Mouse (Mus musculus): ENCODE measurements at regions not wholly inside any gene's neighbourhood (a gene's known extent, or its start where the extent isn't known, plus 50 kb on each side); places are given as distances from the start of the nearest gene placed in this dataset.

DNA sequence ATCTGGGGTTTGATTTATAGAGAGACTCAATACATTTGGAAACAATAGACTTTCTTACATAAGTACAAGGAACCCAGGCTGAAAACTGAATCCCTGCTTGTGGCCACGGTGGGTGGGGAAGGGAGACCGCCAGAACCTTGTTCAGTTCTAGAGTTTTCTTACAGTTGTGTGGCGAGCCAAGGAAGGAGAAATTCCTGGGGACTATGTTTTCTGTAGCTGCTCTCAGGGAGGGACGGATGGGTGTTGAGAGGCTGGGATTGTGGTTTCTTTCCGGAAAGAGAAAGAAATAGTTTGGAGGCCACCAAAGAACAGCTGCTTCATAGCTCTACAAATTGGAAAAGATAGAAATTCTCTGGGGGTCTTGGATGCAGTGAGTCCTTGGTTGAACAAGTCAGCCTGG lies 87.3 kb upstream of the Kazn start:
- no peak for ATAC-seq (ENCODE audit: insufficient read depth)
- Histone ChIP-seq H3K36me3 (replicated peaks) (no peaks in the 10 kb centered on the region), H3K4me3 (replicated peaks) (no peak overlapping the region), H3K4me1 (replicated peaks) (no peaks in the 10 kb centered on the region), H3K27ac (replicated peaks) (no peak overlapping the region), H3K9ac (no peak overlapping the region), H3K4me2 (no peak overlapping the region), H3K27me3 (no peaks in the 10 kb centered on the region), H3K9me3 (replicated peaks) (no peaks in the 10 kb centered on the region)
- 63% methylated on average over 5 of the region's 5 CpGs for WGBS (ENCODE audit: insufficient replicate concordance)

DNA sequence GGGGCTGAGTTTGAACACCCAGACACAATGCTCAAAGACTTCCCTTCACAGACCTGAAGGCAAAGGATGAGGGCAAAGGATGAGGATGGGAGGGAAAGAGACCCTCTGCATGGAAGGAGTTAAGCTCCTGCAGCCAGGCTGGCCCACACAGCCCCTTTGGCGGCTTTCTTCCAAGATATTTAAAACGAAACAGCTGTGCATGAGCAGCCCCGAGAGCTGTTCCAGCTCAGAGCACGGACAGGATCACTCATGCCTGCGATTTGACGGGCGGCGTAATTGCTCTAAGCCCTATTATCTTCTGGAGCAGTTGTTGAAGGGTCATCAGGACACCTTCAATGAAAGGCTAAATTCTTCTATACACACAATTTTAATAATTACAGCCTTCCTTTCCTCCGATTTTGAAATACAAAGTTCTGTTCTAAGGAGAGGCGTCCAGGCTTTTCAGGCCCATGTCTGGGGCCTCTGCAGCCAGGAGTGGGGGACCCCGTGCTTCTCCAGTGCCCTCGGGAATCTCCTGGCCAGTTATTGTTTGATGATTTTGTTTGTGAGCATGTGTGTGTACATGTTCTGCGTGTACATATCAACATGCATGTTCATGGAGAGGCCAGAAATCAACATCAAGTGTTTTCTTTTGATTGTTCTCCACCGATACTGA lies 82.1 kb upstream of the Kazn start:
- H3K4me1 ChIP-seq (replicated peaks) = no peaks in the 10 kb centered on the region
- WGBS (ENCODE audit: insufficient replicate concordance) = 69% methylated on average over 14 of the region's 14 CpGs
- no peak overlapping the region for H3K4me3 ChIP-seq (replicated peaks)
- H3K9ac ChIP-seq = no peak overlapping the region
- ATAC-seq (ENCODE audit: insufficient read depth) = no peak
- H3K27ac ChIP-seq (replicated peaks) = no peak overlapping the region
- no peak overlapping the region for H3K4me2 ChIP-seq
- H3K36me3 ChIP-seq (replicated peaks) = no peaks in the 10 kb centered on the region
- H3K9me3 ChIP-seq (replicated peaks) = no peaks in the 10 kb centered on the region
- H3K27me3 ChIP-seq = no peaks in the 10 kb centered on the region

DNA sequence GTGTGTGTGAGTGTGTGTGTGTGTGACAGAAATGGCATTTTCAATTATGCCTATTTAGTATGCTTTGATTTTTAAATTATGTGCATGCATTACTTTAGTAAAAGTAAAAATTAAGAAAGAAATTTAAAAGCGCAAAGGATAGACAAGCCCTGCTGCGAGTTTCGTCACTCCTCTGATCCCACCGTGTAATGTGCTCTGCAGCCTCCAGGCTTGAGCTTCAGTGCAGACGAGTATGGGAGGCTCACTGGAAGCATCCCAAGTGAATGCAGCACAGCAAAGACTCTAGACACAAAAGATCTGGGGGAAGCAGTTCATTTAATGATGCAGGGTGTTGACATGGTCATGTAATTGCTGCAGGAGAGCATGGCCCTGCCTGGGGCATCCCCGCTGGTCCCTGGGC lies 71.1 kb upstream of the Kazn start:
- no peak overlapping the region for H3K9ac ChIP-seq
- 68% methylated on average over 6 of the region's 6 CpGs for WGBS (ENCODE audit: insufficient replicate concordance)
- no peaks in the 10 kb centered on the region for H3K9me3 ChIP-seq (replicated peaks)
- H3K4me1 ChIP-seq (replicated peaks) = no peaks in the 10 kb centered on the region
- ATAC-seq (ENCODE audit: insufficient read depth) = no peak
- no peaks in the 10 kb centered on the region for H3K36me3 ChIP-seq (replicated peaks)
- no peaks in the 10 kb centered on the region for H3K27me3 ChIP-seq
- no peak overlapping the region for H3K4me2 ChIP-seq
- no peak overlapping the region for H3K4me3 ChIP-seq (replicated peaks)
- no peak overlapping the region for H3K27ac ChIP-seq (replicated peaks)

DNA sequence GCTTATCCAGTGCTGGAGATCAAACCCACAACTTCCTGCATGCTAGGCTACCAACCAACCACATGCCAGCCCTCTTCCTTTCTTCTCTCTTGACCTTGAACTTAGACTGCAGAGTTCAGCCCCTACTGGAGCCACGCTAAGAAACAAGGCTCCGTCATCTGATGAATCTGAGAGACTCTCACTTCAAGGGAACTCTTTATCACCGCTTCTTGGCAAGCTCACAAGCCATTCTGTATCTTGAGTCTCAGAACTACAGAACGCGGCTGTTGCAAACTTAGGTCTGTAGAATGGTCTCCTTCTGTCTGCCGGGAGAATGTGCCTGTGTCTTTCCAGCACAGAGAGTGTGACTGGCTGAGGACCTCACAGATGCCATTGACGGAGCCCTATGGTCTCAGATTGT lies 69.1 kb upstream of the Kazn start:
- H3K4me2 ChIP-seq = no peak overlapping the region
- no peak overlapping the region for H3K4me3 ChIP-seq (replicated peaks)
- H3K27ac ChIP-seq (replicated peaks) = no peak overlapping the region
- ATAC-seq (ENCODE audit: insufficient read depth) = no peak
- H3K4me1 ChIP-seq (replicated peaks) = no peaks in the 10 kb centered on the region
- H3K9me3 ChIP-seq (replicated peaks) = no peaks in the 10 kb centered on the region
- H3K9ac ChIP-seq = no peak overlapping the region
- H3K36me3 ChIP-seq (replicated peaks) = no peaks in the 10 kb centered on the region
- WGBS (ENCODE audit: insufficient replicate concordance) = 52% methylated on average over 7 of the region's 7 CpGs
- no peaks in the 10 kb centered on the region for H3K27me3 ChIP-seq

DNA sequence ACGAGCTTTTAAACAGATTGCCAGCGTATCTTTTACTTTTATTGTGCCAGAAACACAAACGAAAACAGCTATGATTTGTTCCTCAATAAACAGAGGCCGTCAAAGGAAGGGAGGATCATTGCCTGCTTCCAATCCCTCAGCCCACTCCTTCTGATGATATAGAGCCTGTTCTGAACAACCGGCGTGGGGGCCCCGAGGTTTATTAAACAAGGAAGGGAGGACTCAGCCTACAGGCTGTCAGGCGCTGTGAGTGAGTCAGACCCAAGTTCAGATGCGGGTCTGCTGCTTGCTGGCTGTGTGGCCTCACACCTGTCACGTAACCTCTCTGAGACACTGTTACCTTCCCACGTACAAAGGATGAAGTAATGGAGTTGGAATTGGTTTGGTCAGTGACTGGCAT lies 68.1 kb upstream of the Kazn start:
- no peak for ATAC-seq (ENCODE audit: insufficient read depth)
- H3K27me3 ChIP-seq = no peaks in the 10 kb centered on the region

DNA sequence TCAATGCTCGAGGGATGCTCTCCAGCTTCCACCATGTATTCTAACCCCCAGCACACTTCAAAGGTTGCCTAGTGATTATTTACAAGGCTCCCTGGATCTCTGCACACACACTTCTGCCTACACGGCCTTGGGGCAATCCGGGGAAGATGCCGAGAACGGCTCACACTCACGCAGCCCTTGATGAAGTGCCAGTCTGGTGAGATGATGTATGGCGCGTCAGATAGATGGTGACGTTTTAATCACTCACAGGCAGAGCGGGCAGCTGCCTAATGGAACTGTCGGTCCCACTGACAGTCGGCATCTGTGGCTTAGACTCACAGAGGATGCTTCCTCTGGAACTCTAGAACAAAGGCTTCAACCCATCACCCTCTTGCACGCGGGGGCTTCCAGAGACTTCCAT lies 66.9 kb upstream of the Kazn start:
- H3K4me3 ChIP-seq (replicated peaks) = no peak overlapping the region
- no peak overlapping the region for H3K9ac ChIP-seq
- no peak overlapping the region for H3K27ac ChIP-seq (replicated peaks)
- H3K4me2 ChIP-seq = no peak overlapping the region
- 72% methylated on average over 14 of the region's 14 CpGs for WGBS (ENCODE audit: insufficient replicate concordance)
- H3K36me3 ChIP-seq (replicated peaks) = no peaks in the 10 kb centered on the region
- no peaks in the 10 kb centered on the region for H3K27me3 ChIP-seq
- no peak for ATAC-seq (ENCODE audit: insufficient read depth)
- no peaks in the 10 kb centered on the region for H3K4me1 ChIP-seq (replicated peaks)
- no peaks in the 10 kb centered on the region for H3K9me3 ChIP-seq (replicated peaks)

More for the DNA sequence above, 68.1 kb upstream of the Kazn start:
- 59% methylated on average over 11 of the region's 11 CpGs for WGBS (ENCODE audit: insufficient replicate concordance)
- Histone ChIP-seq H3K4me1 (replicated peaks) (no peaks in the 10 kb centered on the region), H3K36me3 (replicated peaks) (no peaks in the 10 kb centered on the region), H3K27ac (replicated peaks) (no peak overlapping the region), H3K9me3 (replicated peaks) (no peaks in the 10 kb centered on the region), H3K4me3 (replicated peaks) (no peak overlapping the region), H3K9ac (no peak overlapping the region), H3K4me2 (no peak overlapping the region)

DNA sequence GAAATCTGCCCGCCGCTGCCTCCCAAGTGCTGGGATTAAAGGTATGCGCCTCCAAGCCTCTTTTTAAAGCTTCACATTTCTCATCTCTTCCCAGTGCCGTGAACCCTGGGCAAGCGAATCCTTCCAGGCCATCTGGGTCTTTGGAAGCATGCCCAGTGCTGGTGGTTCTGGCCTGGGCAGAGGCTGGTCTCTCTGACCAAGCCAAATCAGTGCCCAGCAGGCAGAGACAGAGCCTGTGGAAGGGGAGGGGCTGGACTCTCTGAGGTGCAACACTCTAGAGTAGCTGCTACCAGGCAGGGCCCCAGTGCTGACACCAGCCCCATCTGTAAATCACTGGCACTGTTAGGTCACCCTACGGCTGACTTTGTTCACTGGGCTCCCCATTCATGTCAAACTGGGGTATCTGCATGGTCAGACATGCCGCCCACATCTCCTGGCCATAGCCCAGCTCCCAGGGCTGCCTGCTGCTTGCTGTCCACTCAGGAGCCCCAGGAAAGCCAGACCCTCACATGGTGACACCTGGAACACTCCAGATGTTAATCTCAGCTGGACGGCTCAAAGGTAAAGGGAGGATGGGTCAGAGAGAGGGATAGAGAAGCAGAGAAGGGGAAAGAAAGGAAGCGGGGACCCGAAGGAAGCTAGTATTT lies 64.3 kb upstream of the Kazn start:
- no peak for ATAC-seq (ENCODE audit: insufficient read depth)
- 60% methylated on average over 10 of the region's 10 CpGs for WGBS (ENCODE audit: insufficient replicate concordance)
- Histone ChIP-seq H3K9me3 (replicated peaks) (no peaks in the 10 kb centered on the region), H3K36me3 (replicated peaks) (no peaks in the 10 kb centered on the region), H3K4me1 (replicated peaks) (no peaks in the 10 kb centered on the region), H3K4me2 (no peak overlapping the region), H3K4me3 (replicated peaks) (no peak overlapping the region), H3K27me3 (no peaks in the 10 kb centered on the region), H3K27ac (replicated peaks) (no peak overlapping the region), H3K9ac (no peak overlapping the region)

DNA sequence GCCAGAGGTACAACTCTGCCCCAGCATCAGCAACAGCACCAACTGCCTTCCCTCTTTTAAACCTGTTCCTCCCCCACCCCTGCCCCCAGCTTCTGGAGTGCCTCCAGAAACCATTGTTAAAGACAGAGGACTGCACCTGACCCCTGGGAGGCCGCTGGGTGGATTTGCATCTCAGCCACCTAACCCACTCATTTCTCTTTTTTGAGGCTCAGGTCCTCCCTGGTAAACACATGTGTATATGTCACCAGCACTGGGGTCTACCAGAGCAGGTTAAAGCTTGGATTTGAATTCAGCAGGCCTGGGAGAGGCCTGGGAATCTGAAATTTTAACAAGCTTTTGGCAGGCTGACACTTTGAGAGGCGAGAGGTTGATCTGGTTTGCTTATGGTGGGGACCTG lies 63.5 kb upstream of the Kazn start:
- no peak overlapping the region for H3K4me3 ChIP-seq (replicated peaks)
- no peaks in the 10 kb centered on the region for H3K27me3 ChIP-seq
- H3K4me2 ChIP-seq = no peak overlapping the region
- no peaks in the 10 kb centered on the region for H3K4me1 ChIP-seq (replicated peaks)
- H3K36me3 ChIP-seq (replicated peaks) = no peaks in the 10 kb centered on the region
- H3K27ac ChIP-seq (replicated peaks) = no peak overlapping the region
- H3K9me3 ChIP-seq (replicated peaks) = no peaks in the 10 kb centered on the region
- 49% methylated on average over 2 of the region's 2 CpGs for WGBS (ENCODE audit: insufficient replicate concordance)
- no peak for ATAC-seq (ENCODE audit: insufficient read depth)
- no peak overlapping the region for H3K9ac ChIP-seq

DNA sequence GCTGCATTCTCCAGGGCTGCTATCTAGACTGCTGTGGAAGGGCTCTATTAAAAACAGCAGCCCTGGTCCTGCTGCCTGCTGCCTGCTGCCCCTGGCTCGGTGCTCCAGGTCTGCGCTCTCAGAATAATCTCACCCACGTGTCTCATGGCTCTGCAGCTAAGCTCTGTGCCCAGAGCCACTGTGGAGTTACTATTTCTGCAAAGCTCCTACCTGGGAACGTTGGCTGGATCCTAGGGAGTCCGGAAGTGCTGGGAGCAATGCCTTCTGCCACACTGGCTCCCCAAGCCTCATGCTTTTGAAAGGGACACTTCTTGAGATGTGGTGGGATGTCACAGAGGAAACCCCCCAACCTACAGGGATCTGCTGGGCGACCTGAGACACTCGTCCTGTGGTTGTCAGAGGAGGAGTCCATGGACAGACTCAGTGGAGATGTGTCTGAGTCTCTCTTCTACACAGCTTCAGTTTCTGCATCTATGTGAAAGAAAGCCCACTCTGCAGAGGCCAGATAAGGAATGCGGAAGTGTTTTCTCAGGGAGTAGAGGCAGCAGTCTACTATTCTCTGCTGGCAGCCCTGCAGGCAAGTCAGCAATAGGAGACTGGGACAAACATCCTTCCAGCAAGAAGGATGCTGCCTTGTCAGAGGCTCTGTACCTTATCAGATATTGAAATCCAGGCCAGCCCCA lies 63.0 kb upstream of the Kazn start:
- H3K36me3 ChIP-seq (replicated peaks) = no peaks in the 10 kb centered on the region
- H3K9ac ChIP-seq = no peak overlapping the region
- 25% methylated on average over 8 of the region's 8 CpGs for WGBS (ENCODE audit: insufficient replicate concordance)
- H3K9me3 ChIP-seq (replicated peaks) = no peaks in the 10 kb centered on the region
- no peaks in the 10 kb centered on the region for H3K4me1 ChIP-seq (replicated peaks)
- H3K4me3 ChIP-seq (replicated peaks) = no peak overlapping the region
- no peak overlapping the region for H3K27ac ChIP-seq (replicated peaks)
- H3K4me2 ChIP-seq = no peak overlapping the region
- no peak for ATAC-seq (ENCODE audit: insufficient read depth)
- no peaks in the 10 kb centered on the region for H3K27me3 ChIP-seq

DNA sequence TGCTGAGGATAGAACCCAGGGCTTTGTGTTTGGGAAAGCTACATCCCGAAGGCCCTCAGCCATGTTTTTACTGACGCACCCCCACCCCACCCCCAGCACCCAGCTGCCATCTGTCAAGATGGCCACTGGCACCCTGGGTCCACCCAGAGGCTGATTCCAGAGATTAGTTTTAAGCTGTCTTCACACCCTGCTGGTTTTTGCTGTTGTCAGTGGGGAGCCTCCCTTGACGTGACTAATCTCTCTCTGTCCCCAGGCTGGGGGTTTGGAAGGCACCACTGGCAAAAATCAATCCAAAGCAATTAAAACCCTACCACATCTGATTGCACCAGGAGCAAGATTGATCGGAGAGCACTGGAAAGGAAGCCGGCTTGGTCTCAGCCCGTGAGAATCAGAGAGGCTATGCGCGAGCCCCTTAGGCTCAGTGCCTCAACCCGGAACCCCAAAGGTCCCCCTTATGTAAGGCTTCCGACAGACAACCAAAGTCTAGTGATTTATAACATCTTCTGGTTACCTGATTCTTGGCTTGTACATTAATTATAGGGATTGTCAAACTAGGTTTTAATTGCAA lies 59.7 kb upstream of the Kazn start:
- no peak overlapping the region for H3K9ac ChIP-seq
- H3K36me3 ChIP-seq (replicated peaks) = no peaks in the 10 kb centered on the region
- ATAC-seq (ENCODE audit: insufficient read depth) = no peak
- no peaks in the 10 kb centered on the region for H3K4me1 ChIP-seq (replicated peaks)
- H3K27ac ChIP-seq (replicated peaks) = no peak overlapping the region
- WGBS (ENCODE audit: insufficient replicate concordance) = 67% methylated on average over 10 of the region's 10 CpGs
- H3K4me3 ChIP-seq (replicated peaks) = no peak overlapping the region
- H3K27me3 ChIP-seq = no peaks in the 10 kb centered on the region
- H3K9me3 ChIP-seq (replicated peaks) = no peaks in the 10 kb centered on the region
- no peak overlapping the region for H3K4me2 ChIP-seq

DNA sequence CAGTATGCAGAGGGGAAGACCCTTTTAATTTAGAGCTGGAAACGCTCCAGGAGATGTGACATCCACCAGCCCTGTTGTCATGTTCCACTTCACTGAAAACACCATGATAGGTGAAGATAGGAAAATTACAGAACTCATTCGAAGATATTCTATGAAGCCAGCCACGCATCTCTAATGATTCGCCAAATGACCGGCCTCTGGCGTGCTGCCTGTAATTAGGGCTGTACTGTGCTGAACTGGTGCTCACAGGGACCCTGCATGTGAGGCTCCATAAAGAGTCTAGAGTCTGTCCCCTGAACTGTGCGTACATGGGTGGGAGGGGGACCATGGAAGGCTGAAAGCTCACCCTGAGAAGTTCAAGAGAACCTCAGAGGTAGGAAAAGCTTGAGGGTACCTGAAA lies 53.6 kb upstream of the Kazn start:
- Histone ChIP-seq H3K36me3 (replicated peaks) (no peaks in the 10 kb centered on the region), H3K27me3 (no peaks in the 10 kb centered on the region), H3K27ac (replicated peaks) (no peak overlapping the region), H3K9me3 (replicated peaks) (no peaks in the 10 kb centered on the region), H3K4me2 (no peak overlapping the region), H3K4me3 (replicated peaks) (no peak overlapping the region), H3K4me1 (replicated peaks) (no peaks in the 10 kb centered on the region), H3K9ac (no peak overlapping the region)
- ATAC-seq (ENCODE audit: insufficient read depth) = no peak
- WGBS (ENCODE audit: insufficient replicate concordance) = 67% methylated on average over 7 of the region's 7 CpGs
